ENCODE assay signal across 18 mouse cellular contexts in genomic region chr6:7752885-7753611, GRCm38 (mm10). TPM values are rescaled to one million over a fixed set of nuclear protein-coding genes. Genes with fewer than 3 reads are reported as not detected.
DNase-seq lines count a peak whose midpoint lies in the region; ATAC-seq lines count a peak whose summit lies in the region.
"Had no signal": no experiment of that assay in that cellular context is flagged by ENCODE, and none has a peak within 500 bp of the region (broad histone marks: within the 10 kb centered on the region; RNA-seq: fewer than 3 reads in every experiment).

No protein-coding gene starts in this region.

- intact Hi-C loops in left cerebral cortex, postnatal 14 days (cut with DNase I): no loop called here

- peak; percentile 90 for ATAC-seq in granulocyte monocyte progenitor cell, adult 5-6 weeks (replicated peaks; ENCODE audit: poor library complexity, severe bottlenecking)
- ATAC-seq: hindbrain, embryonic 16.5 days; intestine, postnatal 0 days; midbrain, embryonic 15.5 days had no signal

- DNase-seq in ovary, postnatal 36 days (ENCODE audit: low spot score): peak; percentile 19
- no peak for DNase-seq in ovary, postnatal 10 days (ENCODE audit: low spot score)
- peak; percentile 68 for DNase-seq in adrenal gland, adult 2 months
- DNase-seq in thymus, postnatal 14 days: no peak
- no peak for DNase-seq in left cerebral cortex, postnatal 14 days (ENCODE audit: low spot score in 2 of 2)
- no peak for DNase-seq in kidney, postnatal 36 days
- DNase-seq: cerebellum, adult 11-12 months; cerebellum, postnatal 25 days; heart, adult 18-20 months; heart, postnatal 4 days; liver, embryonic 13.5 days; retina, postnatal 1 day; right cerebral cortex, postnatal 4 days had no signal

RNA-seq across cellular contexts. Expression of gene Asns, which starts 60.0 kb away (rescaled TPM):
- 10 to 100 TPM; 51.1 to 80.3 TPM for total RNA-seq in adrenal gland, adult 2 months (2021)
- polyA plus RNA-seq in adrenal gland, adult 2 months (2012; rRNA removed): 12.3 and 16.8 TPM in 2 replicates
- total RNA-seq in granulocyte monocyte progenitor cell, adult 5-6 weeks (2014; fragmentation: Nextera tagmentation): 33.1 and 39.0 TPM in 2 replicates
- 22.1 and 23.9 TPM in 2 replicates for total RNA-seq in granulocyte monocyte progenitor cell, adult 5-6 weeks (2017)
- total RNA-seq in left cerebral cortex, postnatal 14 days (2021): 100 to 1,000 TPM; 104 to 112 TPM
- total RNA-seq: CH12.LX had no signal

Comparison
In these comparisons a context has a peak if more than half of its experiments do, and no peak if none do; other contexts are left out.
1. DNase-seq: peak in ovary, postnatal 36 days (single experiment) and adrenal gland, adult 2 months (single experiment); none in ovary, postnatal 10 days (single experiment), thymus, postnatal 14 days (single experiment), left cerebral cortex, postnatal 14 days (0 of 2) and kidney, postnatal 36 days (0 of 2).